Mouse (Mus musculus) macrophage (primary cell): ENCODE data around the gene Xntrpc. TPM values are rescaled to one million over a fixed set of nuclear protein-coding genes. Genes with fewer than 3 reads are reported as not detected.
"Not testable (repeated sequence)": the region's sequence is repeated elsewhere in the genome, so short reads cannot be mapped to it uniquely, and the experiment has no call there.

Experiments
- H3K27ac ChIP-seq: fragments of 350-480 bp; formaldehyde crosslinking; 2 replicates; pipeline ENCODE4 v1.9.0; 2021
- H3K36me3 ChIP-seq: fragments of 350-480 bp; formaldehyde crosslinking; 2 replicates; pipeline ENCODE4 v1.9.0; 2021; ENCODE audit errors: inconsistent target
- H3K4me3 ChIP-seq: fragments of 350-480 bp; formaldehyde crosslinking; 2 replicates; pipeline ENCODE4 v1.9.0; 2021; ENCODE audit errors: inconsistent target
- H3K79me2 ChIP-seq: fragments of 350-480 bp; formaldehyde crosslinking; 2 replicates; pipeline ENCODE4 v1.9.0; 2021; ENCODE audit errors: inconsistent target
- WGBS: methylation state at CpG from one replicate; pipeline ENCODE4 v1.1.7; 2026; ENCODE audit warnings: inconsistent platforms; ENCODE audit not compliant: missing documents; 5-methylcytosine and 5-hydroxymethylcytosine counted together
- polyA plus RNA-seq: library from polyadenylated mRNA; stranded (reverse); fragments of 250-400 nt; gene quantifications from 3 replicates; pipeline ENCODE4 v1.2.4, GENCODE M21; 2018; ENCODE audit warnings: inconsistent platforms
- total RNA-seq, 78 experiments: library from RNA; depleted of rRNA; stranded (reverse); fragments of 250-400 nt; gene quantifications; 1 replicate in 9 of 78; 2 replicates in 24 of 78; 3 replicates in 43 of 78; 4 replicates in 2 of 78; pipeline ENCODE4 v1.2.4; 2018; ENCODE audit warnings: inconsistent platforms in 56 of 78

Gene Xntrpc
- total RNA-seq (2018; cell fraction: chromatin; rRNA removed): 1 to 10 TPM in 11 of 26 experiments, under 1 TPM in 14, not detected in 1; 0.19 to 2.2 (median 0.77) TPM
- total RNA-seq (2018; cell fraction: cytosol; rRNA removed): under 1 TPM in 20 of 26 experiments, not detected in 6; 0.04 to 0.26 (median 0.07) TPM
- 1 to 10 TPM in 4 of 26 experiments, under 1 TPM in 16, not detected in 6; 0.17 to 2.1 (median 0.60) TPM for total RNA-seq (2018; cell fraction: nucleus; rRNA removed)
- 0.07 to 0.19 TPM in 2 of 3 replicates, not detected in the other for polyA plus RNA-seq

GRCm38 (mm10) chr7:102065046-102065891, at the start of gene Xntrpc, which contains the start of the genes Rnf121 and Xndc1:
Gene Xntrpc (plus strand): TSS chr7:102065713.
Gene Rnf121 (minus strand): TSS chr7:102065469.
Gene Xndc1 (plus strand): TSS chr7:102065511.
- Histone ChIP-seq H3K4me3 (peak within 1 kb of the TSS; percentile 86), H3K36me3 (no peaks in the 10 kb centered on the region)
- WGBS: 2% methylated on average over 56 of the region's 56 CpGs

GRCm38 (mm10) chr7:102016936-102017335, 48.6 kb upstream of the Xntrpc start:
- 65% methylated on average over 4 of the region's 4 CpGs for WGBS
- peak overlapping the region; percentile 73 for H3K27ac ChIP-seq
- peak overlapping the region; percentile 24; the same call in 1 of the 2 replicates for H3K4me3 ChIP-seq
- H3K36me3 ChIP-seq: peaks cover 42% of the 10 kb centered on the region
- peaks cover 22% of the 10 kb centered on the region; the same call in 1 of the 2 replicates for H3K79me2 ChIP-seq

More at GRCm38 (mm10) chr7:102065046-102065891, at the start of gene Xntrpc, which contains the start of the genes Rnf121 and Xndc1:
- Histone ChIP-seq H3K79me2 (peaks cover 57% of the 10 kb centered on the region), H3K27ac (peak within 1 kb of the TSS; percentile 78)

GRCm38 (mm10) chr7:102017452-102017851, 48.1 kb upstream of the Xntrpc start:
- peak overlapping the region; percentile 24 for H3K4me3 ChIP-seq
- peaks cover 37% of the 10 kb centered on the region for H3K36me3 ChIP-seq
- H3K79me2 ChIP-seq: peaks cover 22% of the 10 kb centered on the region; the same call in 1 of the 2 replicates
- H3K27ac ChIP-seq: peak overlapping the region; percentile 73
- 8% methylated on average over 5 of the region's 5 CpGs for WGBS

- Histone ChIP-seq H3K79me2 (peaks cover 22% of the 10 kb centered on the region; the same call in 1 of the 2 replicates), H3K4me3 (peak overlapping the region; percentile 24; the same call in 1 of the 2 replicates), H3K36me3 (peaks cover 31% of the 10 kb centered on the region), H3K27ac (peak overlapping the region; percentile 73)
- WGBS: 65% methylated on average over 7 of the region's 7 CpGs
Measured at GRCm38 (mm10) chr7:102018034-102018433, 47.5 kb upstream of the Xntrpc start.

GRCm38 (mm10) chr7:102018590-102018989, 46.9 kb upstream of the Xntrpc start, which contains the start of gene Il18bp:
Gene Il18bp (minus strand): TSS chr7:102018690.
- peaks cover 22% of the 10 kb centered on the region; the same call in 1 of the 2 replicates for H3K79me2 ChIP-seq
- WGBS: 100% methylated on average over 1 of the region's 3 CpGs
- H3K27ac ChIP-seq: peak within 1 kb of the TSS; percentile 73
- peaks cover 26% of the 10 kb centered on the region for H3K36me3 ChIP-seq
- peak within 1 kb of the TSS; percentile 24 for H3K4me3 ChIP-seq

GRCm38 (mm10) chr7:102019362-102019761, 46.2 kb upstream of the Xntrpc start:
- peaks cover 18% of the 10 kb centered on the region; the same call in 1 of the 2 replicates for H3K36me3 ChIP-seq
- WGBS: 9% methylated on average over 3 of the region's 3 CpGs
- peak overlapping the region; percentile 41 for H3K27ac ChIP-seq

GRCm38 (mm10) chr7:102020934-102021333, 44.6 kb upstream of the Xntrpc start:
- H3K27ac ChIP-seq, H3K36me3 ChIP-seq, H3K4me3 ChIP-seq: not testable (repeated sequence)
- 90% methylated on average over 2 of the region's 2 CpGs for WGBS
- peaks cover 17% of the 10 kb centered on the region; the same call in 1 of the 2 replicates for H3K79me2 ChIP-seq

More at GRCm38 (mm10) chr7:102019362-102019761, 46.2 kb upstream of the Xntrpc start:
- H3K4me3 ChIP-seq: no peak overlapping the region
- peaks cover 22% of the 10 kb centered on the region; the same call in 1 of the 2 replicates for H3K79me2 ChIP-seq

GRCm38 (mm10) chr7:102023821-102024220, 41.7 kb upstream of the Xntrpc start:
- 97% methylated on average over 9 of the region's 9 CpGs for WGBS
- H3K27ac ChIP-seq: no peak overlapping the region
- no peaks in the 10 kb centered on the region; the same call in 1 of the 2 replicates for H3K79me2 ChIP-seq
- H3K4me3 ChIP-seq: no peak overlapping the region
- H3K36me3 ChIP-seq: peaks cover 2% of the 10 kb centered on the region; the same call in 1 of the 2 replicates

GRCm38 (mm10) chr7:102025187-102026119, 40.1 kb upstream of the Xntrpc start:
- peak overlapping the region; percentile 79 for H3K27ac ChIP-seq
- 26% methylated on average over 2 of the region's 2 CpGs for WGBS
- H3K36me3 ChIP-seq: peaks cover 4% of the 10 kb centered on the region; the same call in 1 of the 2 replicates
- no peak overlapping the region for H3K4me3 ChIP-seq
- H3K79me2 ChIP-seq: no peaks in the 10 kb centered on the region

- Histone ChIP-seq H3K4me3 (no peak overlapping the region), H3K79me2 (no peaks in the 10 kb centered on the region), H3K27ac (no peak overlapping the region), H3K36me3 (peaks cover 29% of the 10 kb centered on the region)
- WGBS: 100% methylated on average over 1 of the region's 1 CpGs
Measured at GRCm38 (mm10) chr7:102034904-102035303, 30.6 kb upstream of the Xntrpc start.

GRCm38 (mm10) chr7:102035534-102035933, 30.0 kb upstream of the Xntrpc start:
- WGBS: 95% methylated on average over 2 of the region's 2 CpGs
- H3K79me2 ChIP-seq: no peaks in the 10 kb centered on the region
- H3K36me3 ChIP-seq: peaks cover 30% of the 10 kb centered on the region
- H3K27ac ChIP-seq: no peak overlapping the region
- no peak overlapping the region for H3K4me3 ChIP-seq

- peaks cover 30% of the 10 kb centered on the region for H3K36me3 ChIP-seq
- 100% methylated on average over 3 of the region's 3 CpGs for WGBS
- no peaks in the 10 kb centered on the region for H3K79me2 ChIP-seq
- H3K27ac ChIP-seq: no peak overlapping the region
- H3K4me3 ChIP-seq: no peak overlapping the region
Measured at GRCm38 (mm10) chr7:102037318-102037717, 28.2 kb upstream of the Xntrpc start.

GRCm38 (mm10) chr7:102042314-102042713, 23.2 kb upstream of the Xntrpc start:
- Histone ChIP-seq H3K4me3 (no peak overlapping the region), H3K36me3 (peaks cover 23% of the 10 kb centered on the region), H3K79me2 (peaks cover 31% of the 10 kb centered on the region; the same call in 1 of the 2 replicates), H3K27ac (no peak overlapping the region)
- WGBS: 36% methylated on average over 2 of the region's 2 CpGs
